Mouse (Mus musculus): ENCODE data around the gene Cdc40.
A peak's percentile ranks its signal among the peaks of the same experiment; 100 is the strongest.
"Not testable (repeated sequence)": the region's sequence is repeated elsewhere in the genome, so short reads cannot be mapped to it uniquely, and the experiment has no call there.

Gene Cdc40

DNA sequence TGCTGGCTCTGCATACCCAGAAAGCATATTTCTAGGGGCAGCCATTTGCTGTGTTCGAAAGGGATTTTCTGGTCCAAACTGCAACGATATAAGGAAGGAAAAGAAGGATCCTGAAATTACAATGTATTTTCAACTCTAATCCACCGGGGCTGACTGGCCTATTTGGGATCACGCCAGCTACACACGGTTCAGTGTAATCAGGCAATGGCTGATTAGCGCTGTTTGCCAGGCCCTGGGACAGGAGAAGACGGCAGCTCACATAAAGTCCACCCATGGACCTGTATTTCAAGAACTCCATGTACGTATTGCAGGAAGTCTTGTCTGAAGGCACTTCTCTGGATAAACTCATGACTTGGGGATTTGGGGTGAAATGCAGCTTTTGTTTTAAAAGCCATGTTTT lies 25.5 kb downstream of the Cdc40 start:
- DNase-seq (ENCODE audit: low read depth), result no peak

DNA sequence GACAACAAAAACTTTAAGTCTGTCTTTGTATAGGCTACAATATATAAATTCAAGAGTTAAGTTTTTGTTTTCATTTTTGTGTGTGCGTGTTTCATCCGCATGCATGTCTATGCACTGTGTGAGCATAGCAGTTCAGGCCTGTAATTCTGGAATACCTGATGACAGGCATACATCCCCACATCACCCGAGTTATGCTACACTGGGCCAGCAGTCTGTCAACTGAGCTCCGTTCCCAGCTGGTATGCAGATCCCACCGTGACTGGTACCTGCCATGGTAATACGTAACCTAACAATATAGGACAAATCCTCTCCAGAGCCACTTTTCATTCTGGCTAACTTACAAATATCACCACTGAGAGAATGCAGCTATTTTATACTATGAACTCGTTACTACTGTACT lies 26.4 kb downstream of the Cdc40 start:
- DNase-seq (ENCODE audit: low read depth), result no peak

DNA sequence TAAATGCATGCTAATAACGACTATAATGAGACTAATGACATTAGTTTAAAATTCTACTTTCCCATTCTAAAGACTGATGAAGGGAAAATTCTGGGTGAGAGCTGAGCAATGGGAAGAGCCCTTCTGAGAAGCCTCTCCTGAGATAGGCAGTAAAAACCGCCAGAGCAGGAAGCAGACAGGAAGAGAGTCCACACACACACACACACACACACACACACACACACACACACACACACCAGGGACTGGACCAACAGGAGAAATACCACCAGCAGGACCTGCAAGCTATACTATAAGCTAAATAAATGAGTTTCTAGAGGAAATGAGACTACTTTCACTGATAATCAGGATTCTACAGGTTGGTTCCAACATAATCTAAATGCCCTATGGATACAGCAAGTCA lies 27.5 kb downstream of the Cdc40 start:
- DNase-seq (ENCODE audit: low read depth), result no peak

DNA sequence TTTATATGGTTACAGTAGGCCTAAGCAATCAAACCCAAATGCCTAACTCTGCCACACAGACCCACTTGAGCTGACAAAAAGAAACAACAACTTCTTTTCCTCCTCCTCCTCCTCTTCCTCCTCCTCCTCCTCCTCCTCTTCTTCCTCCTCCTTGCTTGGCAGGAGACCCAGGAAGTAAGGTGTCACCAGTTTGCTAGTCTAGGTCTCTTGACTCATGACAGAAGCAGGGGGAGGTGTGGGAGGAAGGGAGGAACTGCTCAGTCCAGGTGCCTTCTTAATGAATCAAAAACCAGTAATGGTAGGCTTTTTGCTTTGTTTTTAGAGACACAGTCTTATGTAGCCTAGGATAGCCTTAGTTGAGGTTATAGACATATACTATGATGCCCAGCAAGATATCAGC lies 32.0 kb downstream of the Cdc40 start:
- no peak for DNase-seq (ENCODE audit: low read depth)

DNA sequence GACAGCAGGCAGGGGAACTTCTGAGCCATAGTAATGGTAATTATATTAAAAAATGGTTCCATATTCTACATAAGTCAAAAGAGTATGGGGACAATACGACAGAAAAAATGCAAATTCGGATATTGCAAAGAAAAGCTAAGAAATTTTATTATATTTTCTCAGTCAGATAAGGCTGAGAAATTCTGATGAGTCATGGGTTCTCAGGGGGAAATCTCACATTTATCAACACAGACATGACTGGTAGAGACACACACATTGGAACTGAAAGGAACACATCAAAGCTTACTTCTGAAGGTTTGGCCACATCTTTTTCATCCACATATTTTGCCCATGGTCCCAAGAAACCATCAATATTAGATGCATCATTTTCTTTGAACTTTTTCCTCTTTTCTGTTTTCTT lies 32.5 kb downstream of the Cdc40 start:
- DNase-seq (ENCODE audit: low read depth), result no peak

DNA sequence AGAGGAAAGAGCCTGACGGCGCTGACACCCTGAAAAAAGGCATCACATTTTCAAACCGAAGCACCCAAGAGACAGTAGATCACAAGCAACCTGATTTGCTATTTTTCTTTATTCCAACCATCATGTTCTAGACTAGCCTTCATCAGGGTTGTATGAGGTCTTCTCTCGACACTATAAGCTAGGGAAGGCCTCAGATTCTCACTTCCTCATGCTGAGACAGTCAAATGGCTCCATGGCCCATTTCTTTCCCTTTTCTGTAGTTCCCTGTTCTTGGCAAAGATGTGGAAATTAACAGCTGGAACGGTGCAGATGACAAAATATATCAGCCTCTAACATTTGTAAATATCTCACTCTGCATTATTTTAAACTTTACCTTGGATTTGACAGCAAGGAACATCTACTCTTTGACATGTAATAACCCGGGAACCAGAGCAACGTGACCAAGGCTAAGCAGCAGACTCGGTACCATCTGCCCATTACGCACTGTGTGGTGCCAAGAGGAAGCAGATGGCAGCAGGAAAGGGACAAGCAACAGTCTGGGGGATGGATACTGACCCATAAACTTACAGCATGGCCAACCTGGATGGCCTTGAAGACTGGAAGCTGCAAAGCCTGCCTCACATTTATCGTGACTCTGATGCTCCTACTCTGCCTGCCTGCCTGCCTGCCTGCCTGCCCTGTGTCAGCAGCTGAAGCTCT lies 35.8 kb downstream of the Cdc40 start:
- no peak for DNase-seq (ENCODE audit: low read depth)

DNA sequence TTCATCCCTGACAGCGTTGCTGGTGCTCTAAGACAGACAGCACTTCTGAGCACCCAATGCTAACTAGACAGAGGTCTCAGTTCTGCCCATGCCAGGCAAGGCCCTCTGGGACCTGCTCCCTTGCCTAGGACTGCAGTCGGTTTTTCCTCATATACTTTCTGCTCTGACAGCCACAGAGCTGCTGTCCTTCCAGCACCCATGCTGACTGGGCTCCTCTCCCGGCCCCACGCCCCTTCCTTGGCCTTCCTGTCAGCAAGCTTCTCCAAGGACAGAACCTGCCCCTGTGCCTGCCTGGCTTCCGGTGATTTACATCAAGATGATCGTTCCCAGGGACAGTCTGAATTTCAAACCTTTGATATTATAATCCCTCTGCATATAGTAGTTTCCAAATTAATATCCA lies 37.5 kb downstream of the Cdc40 start:
- no peak for DNase-seq (ENCODE audit: low read depth)

DNA sequence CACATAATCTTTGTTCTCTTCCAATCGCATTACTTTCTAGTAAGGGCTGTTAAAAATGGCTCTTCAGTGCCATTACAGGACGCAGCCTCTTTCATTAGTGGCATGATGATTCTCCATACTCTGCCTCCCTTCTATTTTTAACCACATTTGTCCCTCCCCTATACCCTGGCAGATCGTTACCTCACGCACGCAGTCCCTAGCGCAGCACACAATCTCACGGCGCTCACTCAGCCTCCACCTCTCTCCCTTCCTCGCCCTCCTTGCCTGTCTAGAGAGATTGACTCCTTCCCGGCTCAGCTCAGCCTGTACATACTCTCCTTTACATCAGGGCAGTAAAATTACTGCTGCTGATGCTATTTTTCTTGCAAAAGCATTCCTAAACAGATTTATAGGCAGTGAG lies 38.6 kb downstream of the Cdc40 start:
- no peak for DNase-seq (ENCODE audit: low read depth)

DNA sequence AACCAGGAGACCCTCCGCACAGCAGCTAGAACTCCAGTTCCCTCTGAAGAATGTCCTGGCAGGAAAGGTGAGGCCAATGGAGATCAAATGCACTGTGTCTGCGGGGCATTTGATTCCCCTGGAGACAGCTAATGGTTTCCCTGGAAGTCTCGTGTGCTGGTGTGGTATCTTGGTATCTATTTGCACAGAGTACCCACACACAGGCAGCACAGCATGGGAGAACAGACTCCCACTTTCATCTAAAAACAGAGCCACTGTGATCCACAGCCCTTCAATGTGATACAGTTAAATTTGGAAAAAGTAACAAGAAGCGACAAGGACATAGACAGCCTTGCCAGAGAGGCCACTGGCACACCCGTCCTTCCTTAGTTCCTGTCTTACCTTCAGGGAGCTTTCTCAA lies 39.3 kb downstream of the Cdc40 start:
- DNase-seq (ENCODE audit: low read depth), result no peak

DNA sequence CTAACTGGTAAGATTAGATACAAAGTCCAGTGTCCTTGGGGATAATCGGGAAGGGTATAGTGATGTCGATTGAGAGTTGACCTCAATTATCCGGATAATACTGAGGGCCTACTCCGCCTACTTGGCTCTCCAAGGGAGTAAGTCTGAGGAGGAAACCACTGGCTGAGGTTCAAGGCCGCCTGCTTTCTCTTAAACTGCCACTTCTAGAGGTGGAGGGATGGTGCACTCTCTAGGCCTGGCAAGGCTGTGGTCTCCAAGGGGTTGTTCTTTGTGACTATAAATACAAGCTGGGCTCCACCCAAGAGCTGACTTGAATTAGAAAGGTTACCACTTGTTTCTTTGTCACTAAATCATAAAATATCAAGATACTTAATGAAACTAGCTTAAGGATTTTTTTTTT lies 43.0 kb downstream of the Cdc40 start:
- no peak for DNase-seq (ENCODE audit: low read depth)

DNA sequence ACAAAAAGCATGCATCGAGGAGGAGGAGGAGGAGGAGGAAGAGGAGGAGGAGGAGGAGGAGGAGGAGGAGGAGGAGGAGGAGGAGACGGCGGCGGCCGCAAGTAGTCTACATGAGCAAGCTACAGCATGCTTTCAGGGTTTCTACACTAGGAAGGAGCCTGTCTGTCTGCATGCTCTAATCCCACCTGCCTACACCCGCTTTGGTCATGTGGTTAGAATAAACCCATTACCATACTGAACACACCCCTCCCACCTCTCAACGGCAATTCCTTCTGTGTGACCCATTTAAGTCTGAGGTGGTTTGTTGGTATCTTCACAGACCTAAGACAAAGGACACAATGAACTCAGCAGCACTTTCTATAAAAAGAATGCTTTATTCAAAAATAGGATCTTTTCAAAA lies 51.8 kb downstream of the Cdc40 start:
- no peak for DNase-seq (ENCODE audit: low read depth)

DNA sequence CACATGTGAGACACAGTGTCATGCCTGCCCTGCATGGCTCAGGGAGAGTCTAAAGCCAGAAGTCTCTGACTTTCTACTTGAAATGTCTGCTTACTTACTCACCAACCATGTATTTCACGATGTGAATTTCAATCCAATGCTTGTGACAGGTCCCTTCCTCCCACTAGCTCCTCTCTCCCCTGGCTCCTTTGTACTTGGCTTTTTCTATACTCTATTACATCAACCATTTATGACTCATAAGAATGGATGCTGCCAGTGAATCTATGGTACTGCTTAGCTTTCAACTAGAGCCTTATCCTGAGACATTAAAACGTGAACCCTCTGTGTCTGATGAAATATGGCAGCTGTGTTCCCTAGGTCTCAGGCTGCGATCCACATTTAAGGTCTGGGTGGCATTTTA lies 52.8 kb downstream of the Cdc40 start:
- no peak for DNase-seq (ENCODE audit: low read depth)

DNA sequence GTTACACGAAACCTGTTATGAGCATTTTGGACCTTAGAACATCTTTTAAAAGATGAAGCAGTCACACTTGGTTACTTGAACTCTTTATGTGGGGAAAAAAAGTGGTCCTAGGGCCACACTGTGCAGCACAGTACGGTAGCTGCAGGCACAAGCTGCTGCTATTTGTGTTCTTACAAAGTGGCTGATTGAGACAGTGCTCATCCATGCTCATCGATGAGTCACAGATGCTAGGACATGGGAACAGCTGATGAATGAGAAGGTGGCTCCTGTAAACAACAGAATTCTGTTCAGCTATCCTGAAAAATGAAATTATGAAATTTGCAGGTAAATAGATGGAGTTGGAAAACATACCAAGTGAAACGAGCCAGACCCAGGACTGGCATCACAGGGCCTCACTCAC lies 55.4 kb downstream of the Cdc40 start:
- no peak for DNase-seq (ENCODE audit: low read depth)

DNA sequence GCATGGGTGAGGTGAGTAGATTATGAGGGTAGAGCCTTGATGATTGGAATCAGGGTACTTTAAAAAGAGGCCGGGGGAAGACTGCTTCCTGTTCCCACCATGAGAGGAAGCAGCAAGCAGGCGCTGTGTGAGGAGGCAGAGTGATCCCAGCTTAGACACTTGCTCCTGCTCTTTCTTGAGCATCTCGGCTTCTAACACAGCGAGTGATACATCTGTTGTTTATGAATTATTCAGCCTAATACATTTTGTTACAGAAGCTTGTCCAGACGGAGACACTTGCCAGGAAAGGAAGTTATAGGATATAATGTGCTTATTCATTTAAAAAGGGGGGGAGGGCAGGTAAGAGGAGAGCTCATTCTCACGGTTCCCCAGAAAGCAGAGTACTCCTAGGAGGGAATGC lies 57.2 kb downstream of the Cdc40 start:
- DNase-seq (ENCODE audit: low read depth), result no peak

DNA sequence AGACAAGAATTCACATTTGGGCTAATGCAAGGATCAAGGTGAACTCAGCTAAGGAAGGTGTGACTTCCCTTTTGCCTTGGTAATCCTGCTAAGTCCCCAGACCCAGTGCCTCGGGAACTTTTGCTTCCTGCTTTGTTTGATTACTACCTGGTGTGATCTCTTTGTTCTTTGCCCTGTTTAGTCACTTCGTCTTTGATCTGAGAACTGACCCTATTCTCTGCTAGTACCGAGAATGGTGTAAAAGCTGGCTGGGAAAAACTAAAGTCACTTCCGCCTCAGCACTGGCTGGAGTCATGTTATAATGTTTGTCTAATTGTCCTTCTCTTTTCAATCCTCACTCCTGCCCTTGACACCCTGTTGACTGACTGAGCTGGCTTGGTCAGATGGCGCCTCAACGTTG lies 66.6 kb downstream of the Cdc40 start:
- DNase-seq (ENCODE audit: low read depth), result no peak

DNA sequence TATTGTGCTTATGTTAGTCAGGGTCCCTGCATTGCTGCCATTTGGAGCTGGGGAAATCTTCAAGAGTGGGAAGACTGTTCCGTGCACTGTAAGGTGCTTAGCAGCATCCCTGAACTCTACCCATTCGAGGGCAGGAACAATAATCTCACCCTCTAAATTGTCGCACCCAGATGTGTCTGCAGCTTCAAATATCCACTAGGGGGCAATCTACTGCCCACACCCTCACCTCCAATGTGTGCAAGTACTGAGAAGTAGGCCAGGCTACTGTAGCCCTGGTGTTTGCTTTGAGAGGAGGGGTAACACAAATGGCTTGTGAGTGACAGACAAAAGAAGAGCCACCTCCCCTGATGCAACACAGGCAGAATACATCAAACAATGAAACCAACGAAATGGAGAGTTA lies 69.5 kb downstream of the Cdc40 start:
- peak; percentile 20 for DNase-seq (ENCODE audit: low read depth)

DNA sequence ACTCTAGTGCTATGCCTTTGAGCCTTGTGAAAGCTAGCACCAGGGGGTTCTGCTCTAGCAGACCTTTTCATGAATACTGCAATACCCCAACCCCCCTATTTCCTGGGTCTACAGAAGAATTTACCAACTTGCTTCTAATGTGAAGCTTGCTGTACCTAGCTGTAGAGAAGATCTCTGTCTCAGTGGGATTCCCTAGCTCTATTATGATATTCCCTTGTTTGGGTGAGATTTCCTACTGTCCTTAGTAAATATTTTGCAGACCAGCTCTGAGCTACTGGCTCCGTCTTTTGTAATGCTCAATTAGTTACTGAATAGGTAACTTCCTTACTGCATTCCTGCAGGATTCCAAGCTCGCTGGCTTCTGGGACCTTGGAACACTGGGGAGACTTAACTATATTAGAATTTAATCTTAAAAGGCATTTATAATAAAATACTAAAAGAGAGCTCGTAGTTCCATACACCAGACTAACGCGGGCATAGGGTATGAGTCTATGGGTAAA lies 73.7 kb downstream of the Cdc40 start:
- not testable (repeated sequence) for DNase-seq (ENCODE audit: low read depth)

DNA sequence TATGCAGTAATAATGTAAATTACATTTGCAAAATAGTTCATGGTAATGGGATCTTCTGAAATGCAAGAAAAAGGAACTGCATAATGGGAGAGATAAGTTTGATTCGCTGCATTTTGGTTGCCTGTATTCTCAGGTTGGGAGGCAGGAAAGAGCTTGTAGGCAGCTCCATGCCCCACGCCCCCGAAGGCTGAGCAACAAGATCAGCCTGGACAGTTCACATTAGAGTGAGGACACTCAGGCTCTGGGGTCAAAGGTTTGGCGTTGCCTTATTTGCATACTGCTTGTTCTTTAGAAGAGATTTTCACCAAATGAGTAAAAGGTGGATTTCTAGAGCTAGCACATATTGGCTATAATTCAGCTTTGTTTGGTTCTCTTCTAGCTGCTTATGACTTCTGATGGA lies 76.9 kb downstream of the Cdc40 start:
- DNase-seq (ENCODE audit: low read depth), result no peak

DNA sequence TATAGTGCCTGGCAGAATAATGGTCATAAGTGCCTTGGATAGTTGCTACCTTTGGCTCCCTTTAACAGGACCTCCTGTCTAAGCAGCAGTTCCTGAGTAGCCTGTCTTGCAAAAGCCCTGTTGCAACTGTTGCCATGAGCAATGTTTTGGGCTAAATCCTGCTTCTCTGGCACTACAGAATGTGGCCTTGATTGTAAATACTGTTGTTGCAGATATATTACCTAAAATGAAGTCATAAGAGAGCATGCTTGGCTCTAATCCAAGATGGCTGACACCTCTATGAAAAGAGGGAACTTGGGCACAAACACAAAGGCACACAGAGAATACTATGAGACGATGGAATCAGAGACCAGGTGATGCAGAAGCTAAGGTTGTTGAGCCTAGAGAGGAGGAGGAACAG lies 77.9 kb downstream of the Cdc40 start:
- DNase-seq (ENCODE audit: low read depth), result no peak

DNA sequence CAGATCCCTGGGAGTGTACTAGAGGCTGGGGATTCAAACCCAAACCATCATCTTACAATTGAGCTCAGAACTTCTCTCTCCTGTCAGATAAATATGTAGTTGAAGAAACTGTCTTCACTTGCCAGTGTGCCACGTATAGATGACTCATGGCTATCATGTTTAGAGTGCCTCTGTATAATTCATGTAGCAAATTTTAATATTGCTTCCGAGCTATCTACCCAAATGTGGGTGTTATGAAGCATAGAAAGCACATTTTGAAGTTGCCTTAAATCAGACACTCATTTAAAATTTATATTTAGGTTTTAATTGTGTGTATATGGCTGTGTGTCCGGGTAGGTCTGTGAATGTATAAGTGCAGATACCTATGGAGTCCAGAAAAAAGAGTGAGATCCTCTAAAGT lies 91.0 kb downstream of the Cdc40 start:
- no peak for DNase-seq (ENCODE audit: low read depth)

DNA sequence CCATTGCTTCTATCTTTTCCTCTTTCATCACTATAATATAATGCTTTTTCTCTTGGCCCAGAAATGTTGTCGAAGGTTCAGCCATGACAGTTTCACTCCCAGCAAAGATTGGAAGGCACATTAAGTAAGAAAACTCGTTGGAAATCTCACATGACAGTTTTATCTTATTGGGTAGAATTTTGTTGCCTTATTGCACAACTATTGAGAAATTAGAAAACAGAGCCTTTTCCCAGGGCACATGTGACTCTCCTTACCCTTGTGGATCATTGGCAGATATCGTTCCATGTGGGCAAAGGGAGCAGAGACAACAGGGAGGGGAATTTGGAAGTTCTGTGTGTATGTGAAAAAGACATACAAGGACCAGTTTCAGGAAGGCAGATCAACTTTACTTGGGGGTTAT lies 92.7 kb downstream of the Cdc40 start:
- DNase-seq (ENCODE audit: low read depth), result no peak
